Mouse (Mus musculus): ENCODE data around the gene Zbtb37. TPM values are rescaled to one million over a fixed set of nuclear protein-coding genes. Genes with fewer than 3 reads are reported as not detected.
"Not testable (repeated sequence)": the region's sequence is repeated elsewhere in the genome, so short reads cannot be mapped to it uniquely, and the experiment has no call there.

The Zbtb37 gene
- total RNA-seq, 2 experiments from 2014 or later, result 18.4 to 29.5 TPM

GRCm38 (mm10) chr1:161035786-161036404 is 1.2 kb upstream of the Zbtb37 start:
- intact Hi-C loops (cut with DNase I), result no loop called here
- no peak for DNase-seq (ENCODE audit: extremely low spot score in 1 of 2, low spot score in 2 of 2)

- peak in 1 of 2 experiments; percentile 64 for DNase-seq (ENCODE audit: extremely low spot score in 1 of 2, low spot score in 2 of 2)
- intact Hi-C loops (cut with DNase I), result no loop called here
Measured at GRCm38 (mm10) chr1:161035281-161035785, 684 bp upstream of the Zbtb37 start.

- DNase-seq (ENCODE audit: extremely low spot score in 1 of 2, low spot score in 2 of 2), result no peak
- intact Hi-C loops (cut with DNase I), result no loop called here
Measured at GRCm38 (mm10) chr1:161033856-161034434, 704 bp downstream of the Zbtb37 start.

GRCm38 (mm10) chr1:161032345-161032744 is 2.3 kb downstream of the Zbtb37 start:
- intact Hi-C loops (cut with DNase I), result no loop called here
- DNase-seq (ENCODE audit: extremely low spot score in 1 of 2, low spot score in 2 of 2), result no peak

GRCm38 (mm10) chr1:161031881-161032280 is 2.8 kb downstream of the Zbtb37 start:
- intact Hi-C loops (cut with DNase I), result no loop called here
- no peak for DNase-seq (ENCODE audit: extremely low spot score in 1 of 2, low spot score in 2 of 2)

- intact Hi-C loops (cut with DNase I), result no loop called here
- DNase-seq (ENCODE audit: extremely low spot score in 1 of 2, low spot score in 2 of 2), result no peak
Measured at GRCm38 (mm10) chr1:161030058-161030457, 4.6 kb downstream of the Zbtb37 start.

GRCm38 (mm10) chr1:161028427-161028826 is 6.2 kb downstream of the Zbtb37 start:
- intact Hi-C loops (cut with DNase I); DNase-seq (ENCODE audit: extremely low spot score in 1 of 2, low spot score in 2 of 2): not testable (repeated sequence)

GRCm38 (mm10) chr1:161027196-161027595 is 7.5 kb downstream of the Zbtb37 start:
- intact Hi-C loops (cut with DNase I), result no loop called here
- DNase-seq (ENCODE audit: extremely low spot score in 1 of 2, low spot score in 2 of 2), result no peak

GRCm38 (mm10) chr1:161025410-161026210 is 9.0 kb downstream of the Zbtb37 start:
- no peak for DNase-seq (ENCODE audit: extremely low spot score in 1 of 2, low spot score in 2 of 2)
- intact Hi-C loops (cut with DNase I), result no loop called here

GRCm38 (mm10) chr1:161020051-161020450 is 14.6 kb downstream of the Zbtb37 start:
- intact Hi-C loops (cut with DNase I), result loop anchor here (5.0 kb wide), 1 partner anchor 43 kb away; the partner anchor contains the start of gene Serpinc1
- no peak for DNase-seq (ENCODE audit: extremely low spot score in 1 of 2, low spot score in 2 of 2)

- intact Hi-C loops (cut with DNase I), result no loop called here
- DNase-seq (ENCODE audit: extremely low spot score in 1 of 2, low spot score in 2 of 2), result no peak
Measured at GRCm38 (mm10) chr1:161016378-161016777, 18.3 kb downstream of the Zbtb37 start.

GRCm38 (mm10) chr1:161010436-161010835 is 24.2 kb downstream of the Zbtb37 start:
- intact Hi-C loops (cut with DNase I), result no loop called here
- no peak for DNase-seq (ENCODE audit: extremely low spot score in 1 of 2, low spot score in 2 of 2)

GRCm38 (mm10) chr1:161008038-161008437 is 26.6 kb downstream of the Zbtb37 start:
- no peak for DNase-seq (ENCODE audit: extremely low spot score in 1 of 2, low spot score in 2 of 2)

GRCm38 (mm10) chr1:161006471-161006870 is 28.2 kb downstream of the Zbtb37 start:
- no peak for DNase-seq (ENCODE audit: extremely low spot score in 1 of 2, low spot score in 2 of 2)
- intact Hi-C loops (cut with DNase I), result no loop called here

More at GRCm38 (mm10) chr1:161008038-161008437, 26.6 kb downstream of the Zbtb37 start:
- intact Hi-C loops (cut with DNase I), result no loop called here

GRCm38 (mm10) chr1:161005526-161005925 is 29.1 kb downstream of the Zbtb37 start:
- no peak for DNase-seq (ENCODE audit: extremely low spot score in 1 of 2, low spot score in 2 of 2)
- intact Hi-C loops (cut with DNase I), result no loop called here

- intact Hi-C loops (cut with DNase I), result no loop called here
- DNase-seq (ENCODE audit: extremely low spot score in 1 of 2, low spot score in 2 of 2), result no peak
Measured at GRCm38 (mm10) chr1:161004942-161005341, 29.7 kb downstream of the Zbtb37 start.

- no peak for DNase-seq (ENCODE audit: extremely low spot score in 1 of 2, low spot score in 2 of 2)
- intact Hi-C loops (cut with DNase I), result no loop called here
Measured at GRCm38 (mm10) chr1:160993851-160994250, 40.8 kb downstream of the Zbtb37 start.

GRCm38 (mm10) chr1:160989395-160989794 is 45.3 kb downstream of the Zbtb37 start:
- no peak for DNase-seq (ENCODE audit: extremely low spot score in 1 of 2, low spot score in 2 of 2)
- intact Hi-C loops (cut with DNase I), result no loop called here

- DNase-seq (ENCODE audit: extremely low spot score in 1 of 2, low spot score in 2 of 2), result no peak
- intact Hi-C loops (cut with DNase I), result no loop called here
Measured at GRCm38 (mm10) chr1:160986881-160987635, 47.6 kb downstream of the Zbtb37 start.
